Mouse (Mus musculus): ENCODE data around the gene Prune1.

DNA sequence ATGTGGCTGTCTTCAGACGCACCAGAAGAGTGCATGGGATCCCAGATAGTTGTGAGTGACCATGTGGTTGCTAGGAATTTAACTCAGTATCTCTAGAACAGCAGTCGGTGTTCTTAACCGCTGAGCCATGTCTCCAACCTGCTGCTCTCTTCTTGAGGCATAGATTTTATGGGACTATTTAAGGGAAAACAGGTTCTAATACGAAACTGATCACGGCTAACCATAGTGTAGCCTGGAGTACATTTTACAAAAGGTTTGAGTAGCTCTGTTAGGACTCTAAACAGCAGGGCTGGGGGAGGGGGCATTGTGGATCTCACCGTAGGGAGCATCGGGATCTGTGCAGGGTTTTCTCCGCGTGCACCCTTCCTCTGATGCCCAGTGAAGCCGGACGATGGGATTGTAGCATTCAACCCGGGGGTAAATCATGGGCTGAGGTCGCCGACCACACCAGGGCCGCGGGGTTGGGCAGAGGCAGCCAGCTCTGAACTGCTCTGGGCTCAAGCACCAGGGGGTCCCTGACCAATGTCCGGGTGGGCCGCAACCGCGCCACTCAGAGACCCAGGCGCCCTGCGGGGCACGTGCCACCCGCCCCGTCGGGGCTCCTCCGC is 32.7 kb upstream of the Prune1 start, which contains the start of gene Cers2:
- TF ChIP-seq POLR2A (IDR thresholded peaks at IDR 0.05; ENCODE audit: control insufficient read depth in 1 of 2, insufficient read depth in 1 of 2, low read depth in 1 of 2, low read length in 2 of 2, poor library complexity in 1 of 2): no peak
- TF ChIP-seq USF1 (IDR thresholded peaks at IDR 0.05; ENCODE audit: low read depth, low read length): no peak
- TF ChIP-seq CTCF (IDR thresholded peaks at IDR 0.05 in 2 of 3, conservative IDR thresholded peaks at IDR 0.05 in 1 of 3; ENCODE audit: control insufficient read depth in 1 of 3, insufficient read depth in 1 of 3, low read depth in 2 of 3, low read length in 3 of 3, poor library complexity in 1 of 3, severe bottlenecking in 1 of 3): no peak
- no peak for TF ChIP-seq POLR2AphosphoS5 (IDR thresholded peaks at IDR 0.05; ENCODE audit: borderline replicate concordance, low read depth, low read length)
- no peak for TF ChIP-seq RCOR1 (IDR thresholded peaks at IDR 0.05; ENCODE audit: low read depth, low read length)
- no peak for TF ChIP-seq MYC (IDR thresholded peaks at IDR 0.05; ENCODE audit: low read depth, low read length)
- TF ChIP-seq GATA1 (IDR thresholded peaks at IDR 0.05; ENCODE audit: low read depth, low read length): no peak
